Mouse (Mus musculus): ENCODE results near the gene Arid1b. TPM values are rescaled to one million over a fixed set of nuclear protein-coding genes. Genes with fewer than 3 reads are reported as not detected.

Gene Arid1b
- total and polyA plus RNA-seq, 3 experiments, result 6.1 to 12.4 (median 9.7) TPM

- Histone ChIP-seq H3K4me1 (ENCODE audit: control insufficient read depth in 1 of 2, insufficient read depth in 2 of 2) (peaks cover 0 to 13% of the 10 kb centered on the region in 2 experiments; a peak in 2 of 4 replicates), H3K27me3 (replicated peaks) (no peaks in the 10 kb centered on the region), H3K9me3 (replicated peaks; ENCODE audit: low read length) (no peaks in the 10 kb centered on the region), H3K4me2 (ENCODE audit: insufficient read depth, low read depth, poor library complexity, severe bottlenecking) (no peak overlapping the region), H3K4me3 (replicated peaks in 1 of 3; ENCODE audit: low read depth in 2 of 3, low read length in 2 of 3, poor library complexity in 1 of 3) (no peak overlapping the region), H3K27ac (ENCODE audit: insufficient read depth, low read depth) (no peak overlapping the region), H3K36me3 (replicated peaks in 1 of 2; ENCODE audit: control insufficient read depth in 1 of 2, insufficient read depth in 1 of 2, low read length in 1 of 2) (no peaks in the 10 kb centered on the region), H3K9ac (ENCODE audit: insufficient read depth, low read depth) (no peak overlapping the region), H3K79me2 (replicated peaks; ENCODE audit: control insufficient read depth, extremely low read depth, insufficient read depth, poor library complexity, severe bottlenecking) (peaks cover 2% of the 10 kb centered on the region; the same call in 1 of the 2 replicates)
- TF ChIP-seq CTCF (conservative IDR thresholded peaks at IDR 0.05 in 1 of 2, IDR thresholded peaks at IDR 0.05 in 1 of 2; ENCODE audit: low read depth in 2 of 2, low read length in 2 of 2), result no peak
- no peak for TF ChIP-seq RAD21 (IDR thresholded peaks at IDR 0.05; ENCODE audit: low read depth, low read length)
- TF ChIP-seq MAZ (IDR thresholded peaks at IDR 0.05; ENCODE audit: low read depth, low read length), result no peak
- no peak for TF ChIP-seq PAX5 (IDR thresholded peaks at IDR 0.05; ENCODE audit: low read length)
- TF ChIP-seq TBP (conservative IDR thresholded peaks at IDR 0.05; ENCODE audit: low read depth, low read length), result no peak
- TF ChIP-seq USF2 (conservative IDR thresholded peaks at IDR 0.05; ENCODE audit: low read depth, low read length), result no peak
- in situ Hi-C loops (cut with MboI; ENCODE audit: low pct_ligation_motif_present, low pct_unique_long_range_greater_than_20kb, low sequenced_read_pairs), result no loop called here
- DNase-seq (ENCODE audit: extremely low read depth), result no peak
- dilution Hi-C loops (cut with MboI; ENCODE audit: extremely low pct_ligation_motif_present, extremely low pct_unique_long_range_greater_than_20kb, low sequenced_read_pairs), result no loop called here
Measured at GRCm38 (mm10) chr17:4991600-4991999, 2.5 kb upstream of the Arid1b start.

GRCm38 (mm10) chr17:4993497-4993839 lies 664 bp upstream of the Arid1b start:
- Histone ChIP-seq H3K36me3 (replicated peaks in 1 of 2; ENCODE audit: control insufficient read depth in 1 of 2, insufficient read depth in 1 of 2, low read length in 1 of 2) (no peaks in the 10 kb centered on the region), H3K9ac (ENCODE audit: insufficient read depth, low read depth) (peak overlapping the region; percentile 99), H3K79me2 (replicated peaks; ENCODE audit: control insufficient read depth, extremely low read depth, insufficient read depth, poor library complexity, severe bottlenecking) (peaks cover 12% of the 10 kb centered on the region), H3K4me2 (ENCODE audit: insufficient read depth, low read depth, poor library complexity, severe bottlenecking) (peak overlapping the region; percentile 90), H3K9me3 (replicated peaks; ENCODE audit: low read length) (no peaks in the 10 kb centered on the region), H3K27me3 (replicated peaks) (no peaks in the 10 kb centered on the region), H3K4me3 (replicated peaks in 1 of 3; ENCODE audit: low read depth in 2 of 3, low read length in 2 of 3, poor library complexity in 1 of 3) (peak overlapping the region; percentile 62 to 100 (median 81)), H3K27ac (ENCODE audit: insufficient read depth, low read depth) (peak overlapping the region; percentile 97), H3K4me1 (ENCODE audit: control insufficient read depth in 1 of 2, insufficient read depth in 2 of 2) (peaks cover 0 to 10% of the 10 kb centered on the region in 2 experiments; a peak in 2 of 4 replicates)
- TF ChIP-seq MXI1 (IDR thresholded peaks at IDR 0.05; ENCODE audit: low read depth, low read length), result no peak
- DNase-seq (ENCODE audit: extremely low read depth), result no peak
- in situ Hi-C loops (cut with MboI; ENCODE audit: low pct_ligation_motif_present, low pct_unique_long_range_greater_than_20kb, low sequenced_read_pairs), result no loop called here
- dilution Hi-C loops (cut with MboI; ENCODE audit: extremely low pct_ligation_motif_present, extremely low pct_unique_long_range_greater_than_20kb, low sequenced_read_pairs), result no loop called here

GRCm38 (mm10) chr17:4994504-4994812 lies 326 bp downstream of the Arid1b start:
- in situ Hi-C loops (cut with MboI; ENCODE audit: low pct_ligation_motif_present, low pct_unique_long_range_greater_than_20kb, low sequenced_read_pairs) (no loop called here), dilution Hi-C loops (cut with MboI; ENCODE audit: extremely low pct_ligation_motif_present, extremely low pct_unique_long_range_greater_than_20kb, low sequenced_read_pairs) (no loop called here)
- Histone ChIP-seq H3K36me3 (replicated peaks in 1 of 2; ENCODE audit: control insufficient read depth in 1 of 2, insufficient read depth in 1 of 2, low read length in 1 of 2) (no peaks in the 10 kb centered on the region), H3K79me2 (replicated peaks; ENCODE audit: control insufficient read depth, extremely low read depth, insufficient read depth, poor library complexity, severe bottlenecking) (peaks cover 14% of the 10 kb centered on the region), H3K4me2 (ENCODE audit: insufficient read depth, low read depth, poor library complexity, severe bottlenecking) (no peak overlapping the region), H3K27ac (ENCODE audit: insufficient read depth, low read depth) (peak overlapping the region; percentile 97), H3K9ac (ENCODE audit: insufficient read depth, low read depth) (peak overlapping the region; percentile 99), H3K27me3 (replicated peaks) (no peaks in the 10 kb centered on the region), H3K9me3 (replicated peaks; ENCODE audit: low read length) (no peaks in the 10 kb centered on the region), H3K4me3 (replicated peaks in 1 of 3; ENCODE audit: low read depth in 2 of 3, low read length in 2 of 3, poor library complexity in 1 of 3) (peak overlapping the region; percentile 23 to 100 (median 81)), H3K4me1 (ENCODE audit: control insufficient read depth in 1 of 2, insufficient read depth in 2 of 2) (peaks cover 0 to 13% of the 10 kb centered on the region in 2 experiments; a peak in 2 of 4 replicates)
- TF ChIP-seq ZMIZ1 (IDR thresholded peaks at IDR 0.05; ENCODE audit: low read depth, low read length) (peak; percentile 2; the same call in 1 of the 2 replicates), NELFE (IDR thresholded peaks at IDR 0.05; ENCODE audit: low read depth, low read length) (0 out of 2 replicates have a peak, but pooled peaks have one; percentile 5), CHD1 (IDR thresholded peaks at IDR 0.05; ENCODE audit: low read depth, low read length) (no peak)
- no peak for DNase-seq (ENCODE audit: extremely low read depth)

Measured in CH12.LX (cell line).